Mouse (Mus musculus): ENCODE measurements around the gene Dapl1.
A peak's percentile ranks its signal among the peaks of the same experiment; 100 is the strongest.

Dapl1 gene

DNA sequence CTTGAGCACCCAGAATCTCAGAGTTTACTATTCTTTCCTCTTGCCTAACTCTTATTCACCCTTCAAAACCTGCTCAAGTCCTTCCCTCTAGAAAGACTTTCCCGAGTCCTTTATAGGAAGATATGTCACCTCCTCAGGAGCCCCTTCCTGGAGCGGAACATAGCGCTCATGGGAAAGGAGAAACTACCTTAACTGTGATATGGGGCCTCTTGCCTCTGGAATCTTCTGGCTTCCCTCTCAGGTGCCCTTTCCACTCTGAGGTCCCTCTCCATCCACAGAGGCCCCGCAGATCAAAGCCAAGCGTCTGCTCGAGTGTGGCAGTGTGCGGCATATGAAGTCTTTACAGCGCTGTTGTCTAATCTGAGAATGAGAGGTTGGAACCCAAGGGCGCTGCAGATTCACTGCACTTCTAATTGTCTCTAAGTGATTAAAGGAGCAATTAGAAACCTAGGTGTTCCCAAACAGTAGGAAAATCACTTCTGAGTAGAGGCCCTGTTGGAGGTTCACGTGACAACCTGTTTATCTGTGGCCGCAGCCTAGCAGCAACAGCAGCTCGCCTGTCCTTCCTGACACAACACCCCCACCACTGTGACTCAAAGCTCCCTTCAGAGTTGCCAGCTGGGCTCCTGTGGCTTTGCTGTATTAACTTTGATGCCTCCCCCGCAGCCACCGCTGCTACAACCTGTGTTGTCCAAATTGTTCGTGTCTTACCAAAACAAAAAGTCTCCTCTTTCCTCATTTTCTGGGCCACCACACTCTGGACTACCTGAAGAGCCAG is 49.7 kb downstream of the Dapl1 start:
- DNase-seq (ENCODE audit: low read depth, low spot score) = no peak

DNA sequence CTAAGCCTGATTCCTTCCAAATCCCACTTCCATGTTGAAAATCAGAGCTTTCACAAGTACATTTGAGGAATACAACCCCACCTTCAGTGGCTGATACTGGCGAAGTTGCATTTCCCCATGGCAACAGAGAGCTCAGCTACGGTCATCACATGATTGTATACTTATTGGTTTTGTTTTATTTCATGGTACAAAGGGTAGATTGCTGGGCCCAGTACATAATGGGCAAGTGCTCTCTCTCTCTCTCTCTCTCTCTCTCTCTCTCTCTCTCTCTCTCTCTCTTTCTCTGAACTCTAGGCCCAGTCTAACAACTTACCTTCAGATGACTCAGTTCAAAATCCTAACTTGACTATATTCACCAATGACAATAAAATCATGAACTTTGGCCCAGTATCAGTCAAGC is 52.5 kb downstream of the Dapl1 start:
- no peak for DNase-seq (ENCODE audit: low read depth, low spot score)

DNA sequence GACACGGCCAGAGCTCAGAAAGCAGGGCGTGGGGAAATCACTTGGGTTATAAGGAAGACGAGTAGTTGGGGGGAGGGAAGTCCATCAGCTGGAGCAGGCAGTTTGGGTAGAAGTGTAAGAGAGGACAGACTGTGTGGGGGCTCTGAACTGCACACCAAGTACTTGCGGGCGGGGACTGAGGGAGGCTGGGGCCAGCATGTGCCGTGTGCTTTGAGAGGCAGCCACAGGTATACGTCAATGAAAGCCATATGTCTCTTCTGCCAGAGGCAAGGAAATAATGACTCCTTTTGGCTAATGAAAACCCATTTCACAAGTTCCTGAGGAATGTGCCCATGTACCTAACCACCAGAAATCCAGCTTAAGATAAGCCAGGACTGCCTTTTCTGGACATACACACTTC is 53.6 kb downstream of the Dapl1 start:
- DNase-seq (ENCODE audit: low read depth, low spot score) = no peak

DNA sequence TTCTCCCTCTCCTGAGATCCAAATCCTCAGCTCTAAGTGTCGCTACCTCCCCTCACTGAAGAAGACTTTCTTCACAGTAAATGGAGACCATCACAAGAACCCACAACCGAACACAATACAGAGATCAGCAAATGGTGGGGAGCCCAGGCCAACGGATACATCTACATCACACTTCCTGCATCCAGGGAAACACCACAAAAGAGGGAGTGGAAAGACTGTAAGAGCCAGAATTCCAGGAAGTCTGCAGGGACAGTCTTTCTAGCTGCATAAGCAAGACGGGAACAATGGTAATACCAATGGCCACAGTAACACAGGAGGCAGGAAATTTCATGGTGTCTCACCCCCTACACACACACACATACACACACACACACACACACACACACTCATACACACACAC is 55.3 kb downstream of the Dapl1 start:
- DNase-seq (ENCODE audit: low read depth, low spot score) = no peak

DNA sequence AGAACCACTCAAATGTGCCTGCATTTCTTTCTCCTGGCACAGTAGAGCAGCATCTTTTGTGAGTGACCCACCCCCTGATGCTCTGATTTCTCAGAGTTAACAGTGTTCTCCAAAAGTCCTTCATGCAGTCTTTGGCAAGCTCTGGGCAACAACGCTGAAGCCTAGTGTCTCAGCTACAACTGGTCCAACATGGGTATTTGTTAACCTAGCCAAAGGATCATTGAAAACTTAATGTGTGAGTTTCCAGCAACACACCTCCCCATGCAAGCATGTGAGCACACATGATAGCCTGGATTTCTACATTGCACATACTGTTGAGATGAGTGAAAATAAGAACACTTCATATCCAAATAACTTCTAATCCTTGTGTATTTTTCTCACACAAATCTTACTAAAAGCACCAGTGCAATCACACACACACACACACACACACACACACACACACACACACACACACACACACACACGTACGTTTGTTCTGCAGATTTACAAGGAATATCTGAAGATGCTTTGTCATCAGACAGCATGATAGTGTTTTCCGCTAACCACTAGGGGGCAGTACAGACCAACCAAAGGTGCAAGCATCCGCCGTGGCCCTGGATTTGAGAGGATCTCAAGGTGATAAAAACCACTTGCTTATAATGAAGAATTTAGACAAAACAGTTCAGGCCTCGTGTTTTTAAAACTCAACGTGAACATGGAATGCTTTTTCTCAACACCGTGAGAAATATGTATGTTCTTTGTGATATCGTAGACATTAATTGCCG is 56.9 kb downstream of the Dapl1 start:
- DNase-seq (ENCODE audit: low read depth, low spot score) = peak; percentile 53

DNA sequence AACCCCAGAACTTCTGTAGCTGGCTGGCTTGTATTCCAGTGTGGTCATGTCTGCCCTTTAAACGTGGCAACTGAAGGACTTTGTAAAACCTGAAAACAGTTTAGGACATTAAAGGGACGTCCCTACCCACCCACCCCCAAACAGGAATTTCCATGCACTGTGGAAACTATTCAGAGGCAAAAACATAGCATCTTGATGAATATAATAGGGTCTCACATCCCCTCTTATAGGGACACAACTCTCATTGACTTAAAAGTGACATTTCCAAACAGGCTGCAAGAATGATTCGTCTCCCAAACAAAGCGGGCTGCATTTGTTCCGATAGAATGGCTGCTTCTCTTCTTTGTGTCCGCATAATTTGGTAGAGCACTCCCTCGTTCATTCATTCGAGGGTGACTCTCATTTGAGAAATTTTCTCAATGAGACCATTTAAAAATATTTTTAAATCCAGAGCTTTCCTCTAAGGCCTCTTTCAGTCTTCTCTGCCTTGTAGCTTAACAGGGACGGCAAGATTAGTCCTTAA is 59.2 kb downstream of the Dapl1 start:
- DNase-seq (ENCODE audit: low read depth, low spot score) = no peak

DNA sequence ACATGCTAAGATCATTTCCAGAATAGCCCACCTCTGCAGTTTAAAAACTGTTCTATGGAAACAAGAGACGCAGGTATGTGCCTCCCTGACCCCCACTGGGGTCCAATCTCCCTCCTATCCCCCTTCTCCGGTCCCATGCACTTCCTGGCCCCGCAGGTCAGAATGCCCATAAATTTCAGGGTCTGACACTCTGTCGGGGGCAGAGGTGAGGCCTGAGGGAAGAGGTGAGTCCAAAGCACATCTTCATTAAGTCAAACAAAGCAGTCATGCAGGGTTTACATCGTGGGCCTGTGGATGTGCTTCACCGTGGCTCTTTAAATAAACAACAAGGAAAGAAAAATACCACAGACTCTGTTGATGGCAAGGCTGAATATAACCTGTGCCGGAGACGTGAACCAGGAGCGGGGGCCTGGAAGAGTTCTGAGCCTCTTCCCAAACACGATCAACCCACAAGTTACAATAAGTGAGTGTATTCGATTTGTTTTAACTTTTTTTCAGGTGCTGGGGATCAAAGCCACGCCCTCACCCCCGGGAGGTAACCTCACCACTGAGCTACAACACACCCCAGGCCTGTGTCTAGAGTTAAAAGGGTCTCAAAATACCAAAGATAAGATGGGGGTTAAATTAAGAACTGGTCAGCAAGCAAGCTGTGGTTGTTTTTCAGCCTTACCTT is 59.9 kb downstream of the Dapl1 start:
- no peak for DNase-seq (ENCODE audit: low read depth, low spot score)

DNA sequence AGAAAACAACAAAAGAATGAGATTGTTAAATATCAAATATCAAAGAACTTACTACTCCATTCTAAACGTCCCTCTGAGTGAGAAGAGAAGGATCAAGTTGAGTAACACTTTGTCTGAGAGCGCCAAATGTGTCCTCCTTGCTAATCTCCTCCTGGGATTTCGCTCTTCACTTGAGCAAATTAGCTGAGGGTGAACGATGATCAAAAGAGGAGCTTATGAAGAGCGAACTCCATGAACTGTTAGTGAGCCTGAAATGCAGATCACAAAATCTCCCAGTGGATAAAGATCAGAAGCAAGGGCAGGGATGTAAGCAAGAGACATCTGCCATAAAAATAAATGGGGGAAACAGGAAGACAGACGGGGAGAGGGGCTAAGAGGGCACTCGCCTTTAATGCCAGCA is 60.5 kb downstream of the Dapl1 start:
- DNase-seq (ENCODE audit: low read depth, low spot score) = no peak

DNA sequence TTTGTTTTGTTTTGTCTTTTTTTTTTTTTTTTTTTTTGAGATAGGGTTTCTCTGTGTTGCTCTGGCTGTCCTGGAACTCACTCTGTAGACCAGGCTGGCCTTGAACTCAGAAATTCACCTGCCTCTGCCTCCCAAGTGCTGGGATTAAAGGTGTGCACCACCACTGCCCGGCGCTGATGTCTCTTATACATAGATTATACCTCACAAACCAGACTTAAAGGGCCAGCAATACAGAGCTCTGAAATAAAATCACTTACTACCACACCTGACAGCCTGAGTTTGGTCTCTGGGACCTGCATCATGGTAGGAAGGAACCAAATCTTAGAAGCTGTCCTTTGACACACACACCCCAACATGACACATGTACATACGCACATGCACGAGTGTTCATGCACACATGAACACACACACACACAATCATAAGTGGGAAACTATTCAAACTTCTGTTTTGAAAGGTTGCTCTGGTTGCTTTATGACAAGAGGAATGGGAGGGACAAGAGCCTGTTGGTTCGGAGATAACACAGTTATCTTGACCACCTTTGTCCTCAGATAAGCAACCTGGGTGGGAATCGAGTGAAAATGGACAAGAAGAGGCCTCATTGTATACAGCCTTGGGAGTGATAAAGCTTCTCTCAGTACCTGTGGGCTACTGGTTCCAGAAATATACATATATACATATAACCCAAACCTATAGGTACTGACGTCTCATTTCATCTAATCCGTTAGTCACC is 63.1 kb downstream of the Dapl1 start:
- no peak for DNase-seq (ENCODE audit: low read depth, low spot score)

DNA sequence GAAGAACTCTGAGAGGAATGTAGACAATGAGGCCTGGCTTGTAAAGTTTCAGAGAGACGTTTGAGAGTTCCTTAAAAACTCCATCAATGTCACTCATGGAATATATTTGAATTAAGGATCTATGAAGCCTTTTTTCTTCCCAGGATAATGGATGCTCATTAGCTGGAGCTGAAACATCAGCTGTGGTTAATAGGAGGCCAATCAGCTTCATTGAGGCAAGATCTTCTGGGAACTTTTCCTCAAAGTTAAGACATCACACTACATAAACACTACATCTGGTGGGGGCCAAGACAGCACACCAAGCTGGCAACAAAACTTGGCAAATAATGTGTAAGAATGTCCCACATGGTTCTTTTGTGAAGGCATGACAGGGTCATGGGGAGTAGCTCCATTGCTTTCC is 68.3 kb downstream of the Dapl1 start:
- no peak for DNase-seq (ENCODE audit: low read depth, low spot score)

DNA sequence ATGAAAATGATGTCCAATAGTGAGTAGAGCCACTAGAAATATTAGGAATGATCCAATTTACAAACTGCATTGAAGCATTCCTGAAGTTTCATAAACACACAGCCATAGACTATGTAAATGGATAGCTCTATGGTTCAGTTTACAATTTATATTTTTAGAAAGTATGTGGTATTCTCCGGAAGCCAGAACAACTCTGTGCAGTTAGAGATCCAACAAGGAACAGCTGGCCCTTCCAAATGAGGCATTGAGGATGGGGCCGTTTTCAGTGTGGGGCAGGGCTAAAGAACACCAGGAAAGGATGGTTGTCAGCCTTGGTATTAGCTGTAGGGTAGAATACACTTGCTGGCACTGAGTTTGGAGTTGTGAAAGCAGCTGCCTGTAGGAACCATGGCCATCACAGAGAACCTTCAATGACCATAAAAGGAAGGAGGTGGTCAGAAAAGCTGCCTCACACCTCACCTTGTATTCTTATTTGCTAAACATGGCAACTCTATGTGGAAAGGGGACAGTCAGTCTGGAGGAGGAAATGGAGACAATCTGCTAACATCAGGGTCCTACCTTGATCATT is 70.0 kb downstream of the Dapl1 start:
- DNase-seq (ENCODE audit: low read depth, low spot score) = no peak
